Mouse (Mus musculus) layer of hippocampus, adult 18-20 months (tissue): ENCODE results near the gene Fam155a. TPM values are rescaled to one million over a fixed set of nuclear protein-coding genes. Genes with fewer than 3 reads are reported as not detected.
"Not testable (repeated sequence)": the region's sequence is repeated elsewhere in the genome, so short reads cannot be mapped to it uniquely, and the experiment has no call there.

ENCODE experiments used
- DNase-seq, 2 experiments: peaks; one replicate each; pipeline ENCODE4 v3.0.0; 2022; ENCODE audit warnings: low spot score in 2 of 2
- long read RNA-seq: library from polyadenylated mRNA; stranded (forward); transcript quantifications from one replicate; pipeline ENCODE4 v2.0.0, GENCODE M21; 2021
- total RNA-seq, 2 experiments: library from RNA; stranded (reverse); gene quantifications; 2 replicates each; pipeline ENCODE4 v1.2.3; 2021

Gene Fam155a
- 100 to 1,000 TPM; 117 to 119 TPM for total RNA-seq
- long read RNA-seq, partial matches to known transcripts: 1 of 8 reads
- long read RNA-seq, other reads (novel, unspliced or antisense): 7 of 8 reads

DNA sequence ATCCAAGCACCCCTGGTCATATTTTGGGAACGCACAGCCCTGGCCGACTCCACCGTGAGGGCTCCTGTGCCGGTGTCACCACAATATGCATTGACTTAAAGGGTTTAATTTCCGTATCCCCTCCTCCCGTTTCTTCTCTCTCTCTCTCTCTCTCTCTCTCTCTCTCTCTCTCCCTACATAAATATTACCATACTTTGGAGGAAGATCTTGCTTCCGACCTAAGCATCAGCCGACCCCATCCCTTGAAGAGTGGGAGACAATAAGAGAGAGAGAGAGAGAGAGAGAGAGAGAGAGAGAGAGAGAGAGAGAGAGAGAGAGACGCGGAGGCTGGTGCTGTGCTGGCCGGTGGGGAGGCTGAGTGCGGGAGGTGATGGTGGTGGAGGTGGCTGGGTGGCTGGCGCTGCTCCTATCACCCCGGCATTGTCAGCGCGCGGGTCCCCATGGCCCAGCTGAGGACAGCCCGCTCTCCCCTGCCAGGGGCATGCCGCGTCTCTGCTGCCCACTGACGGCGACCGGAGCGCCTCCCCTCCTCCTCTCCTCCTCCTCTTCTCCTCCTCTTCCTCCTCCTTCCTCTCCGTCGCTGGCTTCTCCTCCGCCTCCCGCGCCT is at the start of gene Fam155a:
Fam155a (minus strand) TSS at position 163 of the 607 bp plus-strand sequence.
- peak; percentile 43 to 61 for DNase-seq

- no peak for DNase-seq
Observed at GRCm38 (mm10) chr8:9813273-9813946, 42.4 kb upstream of the Fam155a start.

- DNase-seq: peak in 1 of 2 experiments; percentile 38
Observed at GRCm38 (mm10) chr8:9810955-9811530, 40.1 kb upstream of the Fam155a start.

DNA sequence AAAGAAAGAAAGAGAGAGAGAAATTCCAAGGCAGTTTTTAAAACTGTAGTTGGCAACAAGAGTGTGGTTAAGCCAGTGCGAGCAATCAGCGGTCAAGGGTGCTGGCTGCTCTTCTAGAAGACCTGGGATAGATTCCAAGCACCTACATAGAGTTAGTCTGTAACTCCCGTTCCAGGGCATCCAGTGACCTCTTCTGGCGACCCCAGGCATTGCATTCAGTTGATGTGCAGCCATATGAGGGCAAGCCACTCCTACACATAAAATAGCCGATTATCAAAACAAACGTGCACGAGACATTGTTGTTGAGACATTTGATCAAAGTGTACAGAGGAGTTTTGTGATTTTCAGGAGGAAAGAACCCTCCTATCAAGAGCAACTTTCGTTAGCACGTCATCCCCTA is 37.6 kb upstream of the Fam155a start:
- no peak for DNase-seq

DNA sequence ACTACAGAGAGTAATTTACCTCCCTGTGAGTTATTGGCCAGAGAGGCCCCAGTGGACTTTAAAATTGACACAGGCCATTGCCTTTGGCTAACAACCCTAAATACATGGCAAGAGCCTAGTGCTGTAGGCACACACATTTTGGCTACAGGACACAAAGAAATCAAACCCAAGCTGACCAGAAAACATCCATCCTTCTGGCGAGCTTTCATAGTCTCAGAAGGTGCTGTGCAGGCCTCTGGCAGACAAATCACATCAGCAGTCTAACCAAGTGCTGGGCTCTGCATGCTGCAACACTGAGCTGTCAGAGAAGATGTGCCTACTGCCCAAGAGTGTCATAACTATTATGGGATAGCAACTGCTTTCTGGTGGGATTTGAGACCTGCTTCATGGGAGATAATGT is 34.7 kb upstream of the Fam155a start:
- no peak for DNase-seq

GRCm38 (mm10) chr8:9800346-9800745 is 29.4 kb upstream of the Fam155a start:
- DNase-seq: not testable (repeated sequence)

GRCm38 (mm10) chr8:9799923-9800322 is 29.0 kb upstream of the Fam155a start:
- DNase-seq: no peak

GRCm38 (mm10) chr8:9797514-9797913 is 26.6 kb upstream of the Fam155a start:
- no peak for DNase-seq

GRCm38 (mm10) chr8:9795724-9796123 is 24.8 kb upstream of the Fam155a start:
- DNase-seq: peak in 1 of 2 experiments; percentile 10

- no peak for DNase-seq
Observed at GRCm38 (mm10) chr8:9793351-9793750, 22.4 kb upstream of the Fam155a start.

GRCm38 (mm10) chr8:9780332-9780731 is 9.4 kb upstream of the Fam155a start:
- no peak for DNase-seq

DNA sequence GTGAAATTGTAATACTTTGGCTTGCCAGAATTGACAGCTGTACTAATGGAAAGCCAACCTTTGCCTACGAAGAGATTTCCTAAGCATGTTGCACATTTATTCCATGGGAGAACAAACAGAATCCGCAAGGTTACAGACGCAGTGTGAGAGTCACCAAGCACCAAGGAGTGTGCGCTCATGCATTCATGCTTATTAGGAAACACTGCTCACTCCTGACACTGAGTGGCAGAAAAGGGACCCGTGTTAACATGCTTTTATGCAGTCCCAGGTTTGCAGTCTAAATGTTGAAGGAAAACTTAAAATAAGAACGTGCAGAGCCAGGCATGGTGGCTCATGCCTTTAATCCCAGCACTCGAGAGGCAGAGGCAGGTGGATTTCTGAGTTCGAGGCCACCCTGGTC is 7.2 kb upstream of the Fam155a start:
- DNase-seq: peak in 1 of 2 experiments; percentile 14

DNA sequence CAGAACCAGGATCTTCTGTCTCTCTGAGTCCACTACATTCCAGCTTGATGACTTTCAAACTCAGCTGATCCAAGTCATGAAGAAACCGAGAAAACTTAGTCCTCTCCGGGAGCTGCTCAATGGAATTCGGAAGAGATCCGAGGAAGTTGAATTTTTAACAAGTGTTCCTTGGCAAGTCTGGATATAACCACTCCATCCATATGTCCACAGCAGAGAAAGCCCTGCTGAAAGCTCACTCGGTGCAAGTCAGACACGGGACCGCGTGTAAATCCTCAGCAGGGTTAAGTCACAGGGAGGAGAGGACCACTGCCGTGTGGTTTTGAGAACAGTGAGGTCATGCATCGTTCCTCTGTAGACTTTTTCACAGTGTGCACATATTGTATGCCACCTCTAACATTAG is 5.9 kb upstream of the Fam155a start:
- DNase-seq: no peak

GRCm38 (mm10) chr8:9772519-9772840 is 1.5 kb upstream of the Fam155a start:
- DNase-seq: peak; percentile 12 to 62

GRCm38 (mm10) chr8:9771606-9772518 is 901 bp upstream of the Fam155a start:
- peak; percentile 42 to 62 for DNase-seq

DNA sequence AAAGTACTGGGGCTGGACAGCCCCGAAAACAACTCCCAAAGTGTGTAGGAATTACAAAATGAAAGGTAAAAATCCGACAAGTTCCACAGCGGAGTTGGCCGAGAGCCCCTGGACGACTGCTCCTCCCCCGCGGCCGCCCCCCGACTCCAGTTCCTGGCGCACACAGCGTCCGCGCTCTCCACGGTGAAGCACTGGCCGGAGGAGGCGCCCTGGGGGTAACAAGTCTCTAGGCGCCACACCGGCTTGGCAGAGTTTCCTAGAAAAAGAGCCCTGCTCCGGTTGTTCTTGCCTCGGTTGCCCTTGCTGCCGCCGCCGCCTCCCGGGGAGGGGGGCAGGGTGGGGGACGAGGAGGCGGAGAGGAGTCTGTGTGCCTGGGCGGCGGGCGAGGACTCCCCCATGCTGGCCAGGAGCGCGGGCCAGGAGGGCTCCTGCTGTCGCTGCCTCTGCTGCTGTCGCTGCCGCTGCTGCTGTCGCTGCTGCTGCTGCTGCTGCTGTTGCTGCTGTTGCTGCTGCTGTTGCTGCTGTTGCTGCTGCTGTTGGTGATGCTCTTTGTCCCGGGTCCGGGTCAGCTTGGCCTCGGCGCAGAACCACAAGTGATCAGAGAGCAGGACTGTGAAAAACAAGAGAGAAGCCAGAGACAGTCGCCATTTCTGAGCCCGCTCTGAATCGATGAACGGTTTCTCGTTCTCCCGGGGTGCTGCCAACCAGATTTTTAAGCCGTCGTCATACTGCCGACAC is 531 bp downstream of the Fam155a start:
- peak; percentile 22 to 54 for DNase-seq

DNA sequence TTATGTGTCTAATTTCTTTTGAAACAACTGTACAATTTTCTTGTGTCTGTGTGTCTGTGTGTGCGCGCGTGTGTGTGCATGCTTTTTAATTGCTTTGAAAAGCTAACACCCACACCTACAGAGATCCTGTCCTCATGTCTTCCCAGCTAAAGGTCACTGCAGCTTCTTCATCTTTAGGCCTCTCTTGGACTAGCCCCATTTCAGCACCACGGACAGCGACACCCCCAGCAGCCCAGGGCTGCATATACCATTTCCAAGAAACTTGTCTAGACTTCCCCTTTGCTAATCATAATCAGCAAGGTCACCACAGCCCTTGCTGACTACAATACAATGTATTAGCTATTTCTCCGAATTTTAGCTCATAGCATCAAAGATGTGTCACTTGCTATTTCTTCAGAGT is 1.9 kb downstream of the Fam155a start:
- peak in 1 of 2 experiments; percentile 15 for DNase-seq

- no peak for DNase-seq
Observed at GRCm38 (mm10) chr8:9735169-9735568, 35.8 kb downstream of the Fam155a start.

DNA sequence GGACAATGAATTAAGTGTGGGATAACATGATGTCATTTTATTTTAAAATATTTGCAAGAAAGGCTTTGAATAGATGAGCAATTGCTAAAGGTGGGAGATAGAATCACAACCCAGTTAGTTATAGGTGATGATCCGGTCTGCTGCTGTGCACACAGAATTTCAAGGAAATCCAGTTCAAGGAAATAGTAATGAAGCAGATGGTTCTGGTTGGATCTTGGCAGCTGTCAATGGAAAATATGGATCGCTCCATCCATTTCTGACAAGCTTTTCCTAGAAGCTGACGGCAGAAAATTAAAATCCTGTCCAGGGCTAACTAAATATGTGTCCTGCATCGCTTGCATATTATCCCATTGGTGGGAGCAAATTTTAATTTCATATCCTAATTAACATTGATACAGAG is 61.2 kb downstream of the Fam155a start:
- DNase-seq: peak in 1 of 2 experiments; percentile 39

DNA sequence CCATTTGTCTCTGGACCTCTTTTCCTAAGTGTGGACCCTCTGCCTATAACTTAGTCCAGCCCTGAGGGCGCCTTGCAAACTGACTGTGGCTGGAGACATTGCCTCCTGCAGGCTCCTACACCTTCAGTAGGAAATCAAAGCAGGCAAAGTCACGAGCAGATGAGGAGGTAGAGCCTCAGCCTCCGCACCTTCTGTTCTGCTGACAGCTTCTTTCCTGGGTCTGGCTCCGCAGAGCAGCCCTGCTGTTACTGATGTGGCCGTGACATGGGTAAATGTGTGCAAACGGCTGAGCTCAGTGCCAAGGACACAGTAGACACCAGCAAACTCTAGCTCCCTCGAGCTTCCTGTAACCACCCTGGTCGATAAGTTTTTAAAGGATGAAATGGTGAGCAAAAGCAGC is 63.5 kb downstream of the Fam155a start:
- peak; percentile 50 to 78 for DNase-seq

DNA sequence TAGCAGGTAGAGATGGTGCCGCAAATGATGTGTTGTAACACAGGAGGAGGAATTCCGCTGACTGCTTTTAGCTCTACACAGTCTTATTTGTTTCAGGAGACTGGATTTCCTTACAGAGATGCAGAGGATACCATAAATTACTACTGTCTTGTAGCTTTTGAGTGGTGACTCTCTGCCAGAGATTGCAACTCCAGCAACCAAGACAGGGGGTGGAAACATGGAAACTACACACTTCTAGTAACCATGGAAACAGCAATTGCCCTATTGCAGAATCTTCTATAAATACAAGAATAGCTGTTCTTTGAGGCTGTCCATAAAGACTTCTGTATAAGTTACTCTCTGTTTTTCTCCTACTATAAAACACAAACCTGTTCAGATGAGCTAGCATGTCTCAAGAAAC is 76.2 kb downstream of the Fam155a start:
- DNase-seq: peak in 1 of 2 experiments; percentile 38
